Mouse (Mus musculus) urinary bladder, adult 2 months (tissue): ENCODE results near the gene Igsf9b. TPM values are rescaled to one million over a fixed set of nuclear protein-coding genes. Genes with fewer than 3 reads are reported as not detected.

ENCODE experiments used
- DNase-seq: peaks from one replicate; pipeline ENCODE4 v3.0.0; 2022; ENCODE audit warnings: low spot score
- polyA plus RNA-seq: library from polyadenylated mRNA; depleted of rRNA; stranded (reverse); fragments of >200 nt; gene quantifications from 2 replicates; pipeline ENCODE4 v1.2.3, GENCODE M21; 2012; rRNA removed

Gene Igsf9b
- polyA plus RNA-seq, 1 experiment, result 6.3 TPM

DNA sequence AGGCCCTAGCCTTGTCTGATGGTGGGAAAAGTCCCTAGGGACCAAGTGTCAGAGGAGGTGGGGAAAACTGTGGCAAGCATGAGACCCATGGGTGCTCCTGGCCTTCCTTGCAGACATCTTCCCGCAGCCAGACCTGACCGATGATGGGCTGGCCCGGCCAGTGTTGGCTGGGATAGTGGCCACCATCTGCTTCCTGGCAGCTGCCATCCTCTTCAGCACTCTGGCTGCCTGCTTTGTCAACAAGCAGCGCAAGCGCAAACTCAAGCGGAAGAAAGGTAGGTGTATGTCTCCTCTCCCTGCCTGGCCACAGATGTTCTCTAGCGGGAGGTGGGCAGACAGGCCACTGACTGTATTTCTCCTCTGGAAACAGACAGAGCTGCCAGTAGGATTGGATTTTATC is 32.5 kb downstream of the Igsf9b start:
- no peak for DNase-seq

DNA sequence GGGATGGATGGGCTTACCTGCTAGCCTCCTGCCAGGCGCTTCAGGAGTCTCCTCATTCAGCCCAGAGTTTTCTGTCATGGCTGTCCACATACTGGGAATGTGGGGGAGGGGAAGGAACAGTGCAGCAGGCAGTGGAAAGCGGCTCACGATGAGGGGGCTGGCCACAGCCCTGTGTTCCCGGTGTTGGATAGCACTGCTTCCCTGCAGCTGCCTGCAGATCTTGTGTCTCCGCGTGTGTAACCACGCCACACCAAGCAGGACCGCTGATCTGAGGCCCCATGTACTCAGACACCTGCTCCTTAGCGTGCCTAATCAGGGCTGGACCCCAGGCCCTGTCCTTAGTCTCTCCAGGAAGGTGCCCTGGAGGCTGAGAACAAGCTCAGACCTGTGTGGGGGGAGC is 35.9 kb downstream of the Igsf9b start:
- no peak for DNase-seq

DNA sequence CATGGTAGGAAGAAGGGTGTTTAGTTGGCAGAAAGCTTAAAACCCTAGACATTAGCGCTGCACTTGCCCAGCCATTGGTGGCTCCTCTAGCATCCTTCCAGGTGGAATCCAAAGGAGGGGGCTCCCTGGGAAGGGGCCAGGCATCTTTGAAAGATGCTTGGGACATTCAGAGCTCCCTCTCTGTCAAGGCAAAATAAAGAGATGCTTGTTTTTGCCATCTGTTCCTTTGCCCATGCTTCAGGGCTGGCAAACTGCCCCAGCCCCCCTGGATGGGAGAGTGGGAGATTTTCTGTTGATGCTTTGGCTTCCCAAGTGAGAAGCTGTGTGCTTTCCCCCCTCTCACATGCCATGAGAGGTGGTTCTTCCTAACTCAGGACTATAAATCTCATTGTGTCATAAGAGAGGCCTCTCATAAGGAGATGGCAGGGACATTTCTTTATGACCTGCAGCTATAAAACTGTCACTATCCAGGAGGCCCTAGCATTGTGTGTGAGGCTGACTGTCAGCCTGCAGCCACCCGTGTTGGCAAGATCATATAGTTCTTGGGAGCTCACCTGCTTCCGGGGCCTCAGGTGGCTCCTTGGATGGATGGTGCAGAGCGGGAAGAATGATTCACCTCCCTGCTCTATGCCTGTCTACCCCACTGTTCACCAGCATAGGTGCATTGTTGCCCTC is 38.1 kb downstream of the Igsf9b start:
- DNase-seq, result no peak

DNA sequence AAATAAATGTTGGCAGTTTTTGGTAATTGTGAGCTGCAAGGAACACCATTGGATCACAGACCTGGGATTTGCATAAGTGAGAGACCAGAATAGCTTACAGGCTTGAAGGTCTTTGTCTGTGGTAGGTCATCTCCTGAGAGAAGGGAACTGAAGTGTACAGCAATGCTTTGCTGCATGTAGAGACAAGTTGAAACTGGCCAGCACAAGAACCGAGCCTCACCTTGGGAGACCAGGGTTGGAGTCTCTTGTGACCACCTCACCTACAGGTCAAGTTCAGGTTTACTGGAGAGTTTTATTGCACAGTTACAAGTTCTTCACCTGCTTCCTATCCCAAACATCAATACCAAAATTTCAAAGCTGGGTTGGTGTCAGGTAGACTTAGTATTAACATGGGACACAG is 40.2 kb downstream of the Igsf9b start:
- no peak for DNase-seq

DNA sequence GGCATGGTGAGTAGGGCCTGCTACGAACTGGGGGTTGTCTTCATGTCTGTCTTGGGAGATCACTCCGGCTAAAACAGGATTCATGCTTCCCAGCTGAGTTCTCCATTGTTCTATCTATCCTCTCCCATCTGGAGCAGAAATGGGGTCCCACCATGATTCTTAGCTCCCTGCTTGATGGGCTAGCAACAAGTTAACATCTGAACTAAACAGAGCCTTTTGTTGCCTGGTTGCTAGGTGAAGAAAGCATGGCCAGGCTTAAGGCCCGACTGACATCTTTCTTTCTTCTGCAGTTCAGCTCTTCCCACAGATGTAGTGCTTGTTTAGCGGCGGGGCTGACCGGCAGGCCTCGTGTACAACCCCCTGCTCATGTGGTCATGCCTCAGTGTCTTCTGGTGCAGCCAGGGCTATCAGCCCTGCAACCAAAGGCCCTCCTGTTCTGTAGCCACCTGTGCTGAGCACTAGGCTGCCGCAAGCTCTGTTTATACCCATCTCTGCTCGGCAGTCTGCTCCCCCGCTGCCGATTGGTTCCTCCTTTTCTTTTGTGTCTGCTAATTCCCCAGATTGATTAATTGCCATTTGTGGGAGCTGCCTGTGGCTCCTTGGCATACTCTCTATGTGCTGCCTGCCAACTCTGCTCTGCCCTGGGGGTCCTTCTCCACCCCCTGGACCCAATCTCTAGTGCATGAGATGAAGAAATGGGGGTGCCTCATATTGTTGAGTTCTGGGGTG is 47.7 kb downstream of the Igsf9b start:
- no peak for DNase-seq

DNA sequence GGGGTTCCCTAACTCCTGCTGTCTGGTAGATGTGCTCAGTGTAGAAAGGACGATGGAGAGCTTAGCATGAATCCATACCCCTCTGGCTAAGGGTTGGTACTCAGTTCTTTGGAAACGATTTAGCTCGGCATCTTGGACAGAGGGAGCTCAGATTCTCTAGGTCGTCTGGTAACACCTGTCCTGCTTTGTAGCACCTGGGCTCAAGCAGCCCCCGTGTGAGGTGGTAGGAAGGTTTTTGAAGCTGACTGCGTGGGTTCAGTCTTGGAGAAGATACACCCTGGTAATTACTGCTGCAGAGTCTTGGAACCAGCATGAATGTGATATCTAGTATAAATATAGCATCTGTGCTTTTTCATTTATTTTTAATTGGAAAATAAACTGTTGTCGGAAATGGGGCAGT is 54.1 kb downstream of the Igsf9b start:
- no peak for DNase-seq

DNA sequence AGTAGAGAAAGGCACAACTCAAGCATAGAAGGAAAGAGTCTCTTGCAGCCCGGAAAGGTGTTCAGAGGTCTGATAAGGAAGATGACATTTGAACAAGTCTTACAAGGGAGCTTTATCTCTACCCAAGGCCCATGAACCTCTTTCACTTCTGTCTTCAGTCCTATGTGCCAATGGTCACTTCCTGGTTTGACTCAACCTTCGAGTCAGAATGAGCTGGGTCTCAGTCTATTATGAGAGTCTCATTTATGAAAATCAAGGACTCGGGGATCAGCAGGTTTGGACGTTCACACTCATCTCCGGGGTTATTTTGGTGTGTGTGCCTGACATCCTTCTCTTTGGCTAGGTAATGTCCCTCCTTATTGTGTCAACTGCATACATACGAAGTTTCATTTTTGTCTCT is 58.9 kb downstream of the Igsf9b start:
- DNase-seq, result no peak

DNA sequence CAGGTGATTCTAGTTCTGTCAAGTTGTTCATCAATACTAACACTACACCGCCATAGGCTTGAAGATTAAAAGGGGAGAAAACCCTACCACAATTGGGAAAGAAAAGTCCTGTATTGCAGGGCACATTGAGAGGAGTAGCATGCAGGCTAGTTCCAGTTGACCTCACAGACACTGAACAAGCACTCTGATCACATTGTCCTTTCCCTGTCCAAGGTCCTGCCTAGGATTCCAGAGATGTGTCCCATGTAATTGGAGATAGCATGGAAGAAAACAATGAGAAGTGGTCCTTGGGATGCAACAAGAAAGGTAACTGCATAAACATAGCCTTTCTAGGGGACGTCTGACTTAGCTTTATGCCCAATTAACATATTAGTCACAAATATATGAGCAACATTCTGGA is 68.2 kb downstream of the Igsf9b start:
- no peak for DNase-seq

DNA sequence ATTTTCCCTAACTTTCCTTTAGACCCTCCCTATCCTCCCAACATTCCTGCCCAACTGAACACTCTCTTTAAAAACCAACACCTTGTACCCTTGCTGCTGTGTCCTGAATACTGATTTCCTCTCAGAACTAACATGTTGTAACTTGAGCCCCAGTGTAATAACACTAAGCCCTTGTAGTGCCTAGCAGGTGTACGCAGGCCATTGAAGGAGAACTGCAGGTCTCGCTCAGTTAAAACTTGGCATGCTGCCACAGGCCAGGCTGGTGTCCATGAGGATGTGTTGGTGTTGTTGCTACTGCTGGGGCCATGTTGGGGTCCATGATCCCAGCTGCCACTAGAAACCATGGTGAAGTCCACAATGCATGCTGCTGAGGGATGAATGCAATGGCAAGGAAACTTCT is 70.1 kb downstream of the Igsf9b start:
- DNase-seq, result no peak

DNA sequence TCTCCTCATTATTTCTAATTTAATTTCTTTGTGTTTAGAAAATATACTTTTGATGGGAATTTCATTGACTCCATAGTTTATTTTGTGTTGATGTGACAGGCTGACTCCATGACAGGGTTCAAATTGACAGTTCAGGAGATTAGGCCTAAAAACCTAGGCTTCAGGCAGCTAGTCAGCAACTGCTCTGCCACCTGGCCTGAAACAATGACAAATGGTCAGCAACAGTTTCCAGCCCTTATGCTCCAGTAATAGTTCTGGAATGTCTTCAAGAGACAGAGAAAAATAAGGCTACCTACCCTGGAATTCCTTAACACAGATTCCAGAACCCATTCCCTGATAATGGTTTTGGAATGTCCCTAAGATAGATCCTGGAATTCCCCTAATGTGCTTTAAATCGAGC is 76.7 kb downstream of the Igsf9b start:
- no peak for DNase-seq

DNA sequence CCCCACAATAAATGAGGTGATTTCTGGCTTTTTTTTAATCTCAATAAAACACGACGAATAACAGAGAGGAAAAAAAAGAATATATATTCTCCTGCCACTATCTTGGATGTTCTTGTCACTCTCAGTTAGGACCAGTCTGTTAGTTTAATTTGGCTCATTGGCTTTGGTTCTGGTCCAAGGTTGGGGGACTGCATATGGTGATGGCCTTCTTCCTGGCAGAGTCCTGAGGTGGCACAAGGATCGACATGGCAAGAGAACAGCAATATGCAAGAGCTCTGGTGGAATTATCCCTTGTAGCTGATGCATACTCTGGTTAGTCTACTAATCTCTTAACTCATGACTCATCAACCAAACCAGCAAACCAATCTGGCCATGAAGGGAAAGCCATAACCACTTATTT is 87.9 kb downstream of the Igsf9b start:
- no peak for DNase-seq

DNA sequence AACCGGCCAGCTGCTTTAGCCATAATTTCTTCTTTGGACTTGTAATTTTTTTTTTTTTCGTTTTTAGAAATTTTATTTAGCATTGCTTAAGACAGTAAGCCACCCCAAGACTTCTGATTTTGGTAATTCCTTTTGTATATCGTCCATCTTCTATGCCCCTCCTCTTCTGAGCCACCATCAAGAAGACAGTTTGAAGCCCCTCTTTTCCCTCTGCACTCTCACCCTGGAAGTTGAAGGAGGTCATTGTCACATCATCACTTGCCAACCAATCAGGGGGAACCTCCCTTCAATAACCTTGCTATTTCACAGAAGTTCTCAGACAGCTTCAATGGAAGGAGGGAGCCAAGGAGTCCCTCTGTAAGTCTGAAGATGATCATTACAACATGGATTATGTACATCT is 97.5 kb downstream of the Igsf9b start, which contains the start of gene Spata19:
Gene Spata19, plus strand, starts transcription at position 301 of the 400 bp plus-strand sequence.
- DNase-seq, result no peak

DNA sequence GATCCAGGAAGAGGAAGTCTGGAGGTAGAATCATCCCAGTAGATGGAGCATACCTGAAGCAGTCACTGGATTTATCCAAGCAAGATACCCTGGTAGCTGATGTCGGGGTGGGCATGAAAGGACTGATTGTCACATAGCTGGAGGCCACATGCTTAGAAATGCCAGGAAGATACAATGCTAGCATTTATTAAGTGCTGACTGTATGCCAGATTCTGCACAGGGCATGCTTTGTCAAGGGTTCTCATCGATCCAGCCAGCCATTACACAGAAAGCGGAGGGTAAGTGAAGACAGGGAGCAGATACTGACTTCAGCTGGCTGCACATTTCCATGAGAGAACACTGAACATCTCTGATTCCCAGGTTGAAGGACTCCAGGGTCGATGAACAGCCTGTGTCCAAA is 102.2 kb downstream of the Igsf9b start:
- DNase-seq, result no peak

Other genes starting within 250 kb of the Igsf9b start
- gene Jam3, start 143.8 kb upstream of the Igsf9b start, polyA plus RNA-seq, result 60.4 and 62.0 TPM in 2 replicates
- gene Spata19, start 97.6 kb downstream of the Igsf9b start, polyA plus RNA-seq, result not detected in 2 replicates